Mouse (Mus musculus) embryonic facial prominence, embryonic 11.5 days (tissue): Measurements from ENCODE around the gene Rbm20. TPM values are rescaled to one million over a fixed set of nuclear protein-coding genes. Genes with fewer than 3 reads are reported as not detected.

Experiments
- ATAC-seq: fragments of 200-750 bp; cut with Nextera tagmentation; replicated peaks from 2 replicates; pipeline ENCODE4 v1.8.0; 2017; ENCODE audit warnings: low read depth; ENCODE audit not compliant: insufficient number of reproducible peaks, low FRiP score, low TSS enrichment
- DNase-seq: peaks from one replicate; pipeline ENCODE4 v3.0.0-alpha.2; 2015; ENCODE audit warnings: low spot score
- H3K27ac ChIP-seq: fragments of 300-500 bp; sonication (generic); replicated peaks from 2 replicates; pipeline ENCODE4 v1.5.1; 2014; ENCODE audit warnings: mild to moderate bottlenecking, low read depth, low read length, control low read depth
- H3K27me3 ChIP-seq: fragments of 300-500 bp; sonication (generic); 2 replicates; pipeline ENCODE4 v1.6.1; 2014; ENCODE audit warnings: mild to moderate bottlenecking, low read length, moderate library complexity, mixed read lengths; ENCODE audit not compliant: control insufficient read depth, insufficient read depth
- H3K36me3 ChIP-seq: fragments of 300-500 bp; sonication (generic); replicated peaks from 2 replicates; pipeline ENCODE4 v1.6.1; 2014; ENCODE audit warnings: low read depth, mild to moderate bottlenecking, low read length, moderate library complexity, mixed read lengths; ENCODE audit not compliant: control insufficient read depth, insufficient read depth
- H3K4me1 ChIP-seq: fragments of 300-500 bp; sonication (generic); 2 replicates; pipeline ENCODE4 v1.6.1; 2014; ENCODE audit warnings: low read length, mixed read lengths; ENCODE audit not compliant: control insufficient read depth, insufficient read depth
- H3K4me2 ChIP-seq: fragments of 300-500 bp; sonication (generic); 2 replicates; pipeline ENCODE4 v1.6.1; 2014; ENCODE audit warnings: low read depth, mild to moderate bottlenecking, control low read depth, low read length, moderate library complexity
- H3K4me3 ChIP-seq: fragments of 300-500 bp; sonication (generic); 2 replicates; pipeline ENCODE4 v1.5.1; 2014; ENCODE audit warnings: low read depth, low read length, control low read depth
- H3K9ac ChIP-seq: fragments of 300-500 bp; sonication (generic); replicated peaks from 2 replicates; pipeline ENCODE4 v1.6.1; 2014; ENCODE audit warnings: mild to moderate bottlenecking, control low read depth, low read length
- H3K9me3 ChIP-seq: fragments of 300-500 bp; sonication (generic); replicated peaks from 2 replicates; pipeline ENCODE4 v1.6.1; 2016; ENCODE audit warnings: mild to moderate bottlenecking, low read length, inconsistent platforms, mixed read lengths; ENCODE audit not compliant: control insufficient read depth
- WGBS: fragments of 180-500 bp; shearing (Covaris S2); extraction: QIAGEN DNeasy Blood & Tissue Kit; methylation state at CpG from one replicate; pipeline ENCODE4 v1.1.7; 2014; 5-methylcytosine and 5-hydroxymethylcytosine counted together
- polyA plus RNA-seq: library from polyadenylated mRNA; unstranded; fragments of >200 nt; fragmentation: Nextera tagmentation; extraction: Ambion mirVana; gene quantifications from 2 replicates; pipeline ENCODE4 v1.2.1, GENCODE M21; 2014

The Rbm20 gene
- polyA plus RNA-seq, 1 experiment from 2014 or later = 1.1 TPM

- ATAC-seq (no peak), DNase-seq (no peak)
- Histone ChIP-seq H3K27ac (no peak overlapping the region), H3K9me3 (no peaks in the 10 kb centered on the region), H3K9ac (no peak overlapping the region), H3K36me3 (no peaks in the 10 kb centered on the region), H3K4me3 (no peak overlapping the region), H3K4me2 (no peak overlapping the region), H3K27me3 (no peaks in the 10 kb centered on the region), H3K4me1 (no peaks in the 10 kb centered on the region)
- WGBS = 72% methylated on average over 11 of the region's 11 CpGs
Observed at GRCm38 (mm10) chr19:53726755-53727154, 49.6 kb downstream of the Rbm20 start.

- peak; percentile 18 for DNase-seq
- no peaks in the 10 kb centered on the region for H3K9me3 ChIP-seq
- no peak overlapping the region for H3K4me2 ChIP-seq
- no peak overlapping the region for H3K27ac ChIP-seq
- 59% methylated on average over 4 of the region's 4 CpGs for whole genome bisulfite sequencing
- no peak for ATAC-seq
- no peaks in the 10 kb centered on the region for H3K36me3 ChIP-seq
- no peaks in the 10 kb centered on the region for H3K27me3 ChIP-seq
- H3K4me1 ChIP-seq = no peaks in the 10 kb centered on the region
- H3K9ac ChIP-seq = no peak overlapping the region
- no peak overlapping the region for H3K4me3 ChIP-seq
Observed at GRCm38 (mm10) chr19:53727277-53727676, 50.2 kb downstream of the Rbm20 start.

- ATAC-seq (no peak), DNase-seq (peak; percentile 38)
- 70% methylated on average over 9 of the region's 9 CpGs for WGBS
- H3K4me1 ChIP-seq = no peaks in the 10 kb centered on the region
- no peak overlapping the region for H3K27ac ChIP-seq
- no peak overlapping the region for H3K4me3 ChIP-seq
- H3K4me2 ChIP-seq = no peak overlapping the region
- no peak overlapping the region for H3K9ac ChIP-seq
- H3K9me3 ChIP-seq = no peaks in the 10 kb centered on the region
- no peaks in the 10 kb centered on the region for H3K27me3 ChIP-seq
- no peaks in the 10 kb centered on the region for H3K36me3 ChIP-seq
Observed at GRCm38 (mm10) chr19:53727886-53728669, 51.0 kb downstream of the Rbm20 start.

GRCm38 (mm10) chr19:53729919-53730318, 52.8 kb downstream of the Rbm20 start:
- no peaks in the 10 kb centered on the region for H3K4me1 ChIP-seq
- ATAC-seq (no peak), DNase-seq (no peak)
- H3K4me3 ChIP-seq = no peak overlapping the region
- no peak overlapping the region for H3K27ac ChIP-seq
- H3K27me3 ChIP-seq = no peaks in the 10 kb centered on the region
- 77% methylated on average over 10 of the region's 10 CpGs for WGBS
- no peaks in the 10 kb centered on the region for H3K9me3 ChIP-seq
- H3K4me2 ChIP-seq = no peak overlapping the region
- no peaks in the 10 kb centered on the region for H3K36me3 ChIP-seq
- H3K9ac ChIP-seq = no peak overlapping the region

GRCm38 (mm10) chr19:53731761-53732201, 54.7 kb downstream of the Rbm20 start:
- Histone ChIP-seq H3K4me1 (no peaks in the 10 kb centered on the region), H3K4me3 (no peak overlapping the region), H3K4me2 (no peak overlapping the region), H3K9me3 (no peaks in the 10 kb centered on the region), H3K36me3 (no peaks in the 10 kb centered on the region), H3K27ac (no peak overlapping the region), H3K27me3 (no peaks in the 10 kb centered on the region), H3K9ac (no peak overlapping the region)
- WGBS = 47% methylated on average over 8 of the region's 8 CpGs
- DNase-seq = peak; percentile 8
- ATAC-seq = 0 out of 2 replicates have a peak, but pooled peaks have one; percentile 29

GRCm38 (mm10) chr19:53734845-53735244, 57.7 kb downstream of the Rbm20 start:
- Histone ChIP-seq H3K4me3 (no peak overlapping the region), H3K27ac (no peak overlapping the region), H3K9ac (no peak overlapping the region), H3K36me3 (no peaks in the 10 kb centered on the region), H3K9me3 (no peaks in the 10 kb centered on the region), H3K4me1 (no peaks in the 10 kb centered on the region), H3K27me3 (no peaks in the 10 kb centered on the region), H3K4me2 (no peak overlapping the region)
- DNase-seq = peak; percentile 19
- ATAC-seq = no peak
- WGBS = 55% methylated on average over 5 of the region's 5 CpGs

- no peak for ATAC-seq
Observed at GRCm38 (mm10) chr19:53738701-53739131, 61.6 kb downstream of the Rbm20 start.

GRCm38 (mm10) chr19:53739570-53740266, 62.6 kb downstream of the Rbm20 start:
- H3K4me1 ChIP-seq = no peaks in the 10 kb centered on the region
- no peak overlapping the region for H3K4me3 ChIP-seq
- no peak overlapping the region for H3K9ac ChIP-seq
- H3K36me3 ChIP-seq = no peaks in the 10 kb centered on the region
- 76% methylated on average over 8 of the region's 8 CpGs for WGBS
- ATAC-seq (no peak), DNase-seq (no peak)
- H3K27ac ChIP-seq = no peak overlapping the region
- H3K4me2 ChIP-seq = no peak overlapping the region
- no peaks in the 10 kb centered on the region for H3K9me3 ChIP-seq
- no peaks in the 10 kb centered on the region for H3K27me3 ChIP-seq

More at GRCm38 (mm10) chr19:53738701-53739131, 61.6 kb downstream of the Rbm20 start:
- 53% methylated on average over 6 of the region's 6 CpGs for WGBS
- Histone ChIP-seq H3K36me3 (no peaks in the 10 kb centered on the region), H3K27ac (no peak overlapping the region), H3K9ac (no peak overlapping the region), H3K4me1 (no peaks in the 10 kb centered on the region), H3K4me2 (no peak overlapping the region), H3K27me3 (no peaks in the 10 kb centered on the region), H3K9me3 (no peaks in the 10 kb centered on the region), H3K4me3 (no peak overlapping the region)
- peak; percentile 6 for DNase-seq
